In genomic region chr5:108693872-108694288, GRCm38 (mm10) we compare ENCODE assay signal across 8 mouse cellular contexts. TPM values are rescaled to one million over a fixed set of nuclear protein-coding genes. Genes with fewer than 3 reads are reported as not detected.
DNase-seq lines count a peak whose midpoint lies in the region; ATAC-seq and TF ChIP-seq lines count a peak whose summit lies in the region.

No protein-coding gene starts in this region.

- peak overlapping the region; percentile 89 for H3K4me2 ChIP-seq in intestine, embryonic 15.5 days (replicated peaks)
- peak overlapping the region; percentile 84 for H3K4me2 ChIP-seq in limb, embryonic 15.5 days
- peak overlapping the region; percentile 98 for H3K4me2 ChIP-seq in midbrain, postnatal 0 days (ENCODE audit: low read depth, low read length, poor library complexity, severe bottlenecking)

- H3K27me3 ChIP-seq in intestine, embryonic 15.5 days (replicated peaks) = no peaks in the 10 kb centered on the region
- no peaks in the 10 kb centered on the region for H3K27me3 ChIP-seq in limb, embryonic 15.5 days
- H3K27me3 ChIP-seq in midbrain, postnatal 0 days (ENCODE audit: insufficient read depth, low read length) = peaks cover 12% of the 10 kb centered on the region; the same call in 1 of the 2 replicates

- peak overlapping the region; percentile 81 for H3K9ac ChIP-seq in intestine, embryonic 15.5 days
- H3K9ac ChIP-seq in limb, embryonic 15.5 days = peak overlapping the region; percentile 78
- H3K9ac ChIP-seq in midbrain, postnatal 0 days (replicated peaks; ENCODE audit: low read length, poor library complexity, severe bottlenecking) = 0 out of 2 replicates have a peak overlapping the region, but pooled peaks have one; percentile 44

- DNase-seq in cerebellum, adult 9-11 months = peak; percentile 32
- no peak for DNase-seq in cerebellum, adult 9-10 months
- peak; percentile 94 for DNase-seq in embryo, embryonic 10 days (ENCODE audit: low spot score)
- peak; percentile 70 to 84 for DNase-seq in gastrocnemius, postnatal 36 days
- DNase-seq in midbrain, postnatal 0 days (ENCODE audit: low spot score) = peak; percentile 88
- DNase-seq in spleen, postnatal 10 days (ENCODE audit: low spot score in 2 of 2) = peak; percentile 78 to 92

- under 1% methylated on average over 37 of the region's 43 CpGs for WGBS in intestine, embryonic 15.5 days
- 1% methylated on average over 41 of the region's 43 CpGs for WGBS in limb, embryonic 15.5 days
- WGBS in midbrain, postnatal 0 days = 1% methylated on average over 33 of the region's 43 CpGs

- intact Hi-C loops in gastrocnemius, postnatal 36 days (cut with DNase I) = loop anchor here (2.0 kb wide), 1 partner anchor 33 kb away; no protein-coding TSS in a partner anchor

- ATAC-seq in intestine, embryonic 15.5 days = peak; percentile 95
- peak; percentile 90 for ATAC-seq in limb, embryonic 15.5 days (ENCODE audit: insufficient number of reproducible peaks, low FRiP score, low TSS enrichment, low read depth)
- ATAC-seq in midbrain, postnatal 0 days (ENCODE audit: low FRiP score) = peak; percentile 94

- peak overlapping the region; percentile 91 for H3K4me3 ChIP-seq in intestine, embryonic 15.5 days (replicated peaks)
- peak overlapping the region; percentile 91 for H3K4me3 ChIP-seq in limb, embryonic 15.5 days
- H3K4me3 ChIP-seq in midbrain, postnatal 0 days (ENCODE audit: low read depth, low read length) = peak overlapping the region; percentile 70

- H3K27ac ChIP-seq in intestine, embryonic 15.5 days = peak overlapping the region; percentile 70; the same call in 1 of the 2 replicates
- H3K27ac ChIP-seq in limb, embryonic 15.5 days = peak overlapping the region; percentile 55
- H3K27ac ChIP-seq in midbrain, postnatal 0 days (ENCODE audit: low read depth, low read length) = no peak overlapping the region

- H3K9me3 ChIP-seq in intestine, embryonic 15.5 days = no peaks in the 10 kb centered on the region
- H3K9me3 ChIP-seq in limb, embryonic 15.5 days = no peaks in the 10 kb centered on the region
- H3K9me3 ChIP-seq in midbrain, postnatal 0 days (ENCODE audit: low read length) = no peaks in the 10 kb centered on the region

- peaks cover 42% of the 10 kb centered on the region for H3K4me1 ChIP-seq in intestine, embryonic 15.5 days (replicated peaks)
- H3K4me1 ChIP-seq in limb, embryonic 15.5 days = peaks cover 60% of the 10 kb centered on the region
- 0 out of 2 replicates have a peak, but pooled peaks cover 4% of the 10 kb centered on the region for H3K4me1 ChIP-seq in midbrain, postnatal 0 days (ENCODE audit: insufficient read depth, low read length)

- TF ChIP-seq CTCF in midbrain, postnatal 0 days (IDR thresholded peaks at IDR 0.05) = no peak

- H3K36me3 ChIP-seq in intestine, embryonic 15.5 days = no peaks in the 10 kb centered on the region
- no peaks in the 10 kb centered on the region for H3K36me3 ChIP-seq in limb, embryonic 15.5 days
- no peaks in the 10 kb centered on the region for H3K36me3 ChIP-seq in midbrain, postnatal 0 days (ENCODE audit: insufficient read depth, low read length)

RNA-seq across cellular contexts. Expression of gene Fgfrl1, which starts 1.7 kb away (rescaled TPM):
- 10 to 100 TPM; 25.6 to 34.7 TPM for total RNA-seq in gastrocnemius, postnatal 36 days (2021)
- 21.8 and 26.3 TPM in 2 replicates for polyA plus RNA-seq in intestine, embryonic 15.5 days (2015; fragmentation: Nextera tagmentation; extraction: Ambion mirVana)
- 32.0 and 36.1 TPM in 2 replicates for polyA plus RNA-seq in limb, embryonic 15.5 days (2015; fragmentation: Nextera tagmentation; extraction: Ambion mirVana)
- 12.9 and 20.4 TPM in 2 replicates for total RNA-seq in midbrain, postnatal 0 days (2014; rRNA removed)
- polyA plus RNA-seq in midbrain, postnatal 0 days (2015; fragmentation: Nextera tagmentation; extraction: Ambion mirVana) = 5.4 and 5.7 TPM in 2 replicates

RNA-seq across cellular contexts. Expression of gene Slc26a1, which starts 18.5 kb away (rescaled TPM):
- total RNA-seq in gastrocnemius, postnatal 36 days (2021) = not detected
- 3.6 and 4.9 TPM in 2 replicates for polyA plus RNA-seq in intestine, embryonic 15.5 days (2015; fragmentation: Nextera tagmentation; extraction: Ambion mirVana)
- polyA plus RNA-seq in limb, embryonic 15.5 days (2015; fragmentation: Nextera tagmentation; extraction: Ambion mirVana) = 0.56 and 0.81 TPM in 2 replicates
- 9.3 and 10.1 TPM in 2 replicates for total RNA-seq in midbrain, postnatal 0 days (2014; rRNA removed)
- 4.2 and 5.3 TPM in 2 replicates for polyA plus RNA-seq in midbrain, postnatal 0 days (2015; fragmentation: Nextera tagmentation; extraction: Ambion mirVana)

RNA-seq across cellular contexts. Expression of gene Dgkq, which starts 24.4 kb away (rescaled TPM):
- 1 to 10 TPM; 4.6 to 7.3 TPM for total RNA-seq in gastrocnemius, postnatal 36 days (2021)
- 11.1 and 11.2 TPM in 2 replicates for polyA plus RNA-seq in intestine, embryonic 15.5 days (2015; fragmentation: Nextera tagmentation; extraction: Ambion mirVana)
- 15.7 and 17.1 TPM in 2 replicates for polyA plus RNA-seq in limb, embryonic 15.5 days (2015; fragmentation: Nextera tagmentation; extraction: Ambion mirVana)
- 45.4 and 51.8 TPM in 2 replicates for total RNA-seq in midbrain, postnatal 0 days (2014; rRNA removed)
- 23.5 and 23.7 TPM in 2 replicates for polyA plus RNA-seq in midbrain, postnatal 0 days (2015; fragmentation: Nextera tagmentation; extraction: Ambion mirVana)

RNA-seq across cellular contexts. Expression of gene Idua, which starts 33.7 kb away (rescaled TPM):
- total RNA-seq in gastrocnemius, postnatal 36 days (2021) = 1 to 10 TPM; 7.2 to 8.9 TPM
- polyA plus RNA-seq in intestine, embryonic 15.5 days (2015; fragmentation: Nextera tagmentation; extraction: Ambion mirVana) = 12.0 and 12.8 TPM in 2 replicates
- 17.8 TPM in 2 replicates for polyA plus RNA-seq in limb, embryonic 15.5 days (2015; fragmentation: Nextera tagmentation; extraction: Ambion mirVana)
- total RNA-seq in midbrain, postnatal 0 days (2014; rRNA removed) = 9.2 and 10.9 TPM in 2 replicates
- polyA plus RNA-seq in midbrain, postnatal 0 days (2015; fragmentation: Nextera tagmentation; extraction: Ambion mirVana) = 8.8 and 9.8 TPM in 2 replicates
